Mouse (Mus musculus) heart, postnatal 14 days (tissue): ENCODE measurements around the gene Zfp764. TPM values are rescaled to one million over a fixed set of nuclear protein-coding genes. Genes with fewer than 3 reads are reported as not detected.
"Not testable (repeated sequence)": the region's sequence is repeated elsewhere in the genome, so short reads cannot be mapped to it uniquely, and the experiment has no call there.

ENCODE experiments used
- DNase-seq, 2 experiments: peaks; one replicate each; pipeline ENCODE4 v3.0.0; 2021 to 2022
- intact Hi-C: fragments of 180-260 bp; cut with DNase I; formaldehyde crosslinking; loops from one replicate; pipeline ENCODE4 v1.15.1; 2025
- total RNA-seq, 2 experiments: library from RNA; stranded (reverse); gene quantifications; 2 replicates each; pipeline ENCODE4 v1.2.3; 2021

Zfp764 gene
- total RNA-seq, 2 experiments from 2014 or later, result 3.4 to 4.1 TPM

GRCm38 (mm10) chr7:127392251-127392824, 14.3 kb downstream of the Zfp764 start:
- intact Hi-C loops, result no loop called here
- no peak for DNase-seq

- no peak for DNase-seq
- intact Hi-C loops, result no loop called here
Observed at GRCm38 (mm10) chr7:127391538-127391937, 15.1 kb downstream of the Zfp764 start.

- DNase-seq, result no peak
- intact Hi-C loops, result no loop called here
Observed at GRCm38 (mm10) chr7:127390306-127390705, 16.3 kb downstream of the Zfp764 start.

GRCm38 (mm10) chr7:127388201-127388600, 18.4 kb downstream of the Zfp764 start:
- DNase-seq, intact Hi-C loops: not testable (repeated sequence)

- intact Hi-C loops, result no loop called here
- DNase-seq, result peak; percentile 88 to 94
Observed at GRCm38 (mm10) chr7:127386641-127387392, 19.8 kb downstream of the Zfp764 start, which contains the start of gene 9130019O22Rik. Gene 9130019O22Rik (minus strand): TSS chr7:127387166.

GRCm38 (mm10) chr7:127385560-127385959, 21.1 kb downstream of the Zfp764 start:
- DNase-seq, intact Hi-C loops: not testable (repeated sequence)

- DNase-seq, result no peak
- intact Hi-C loops, result no loop called here
Observed at GRCm38 (mm10) chr7:127378310-127378921, 28.2 kb downstream of the Zfp764 start.

- intact Hi-C loops, result not testable (repeated sequence)
- peak; percentile 91 to 93 for DNase-seq
Observed at GRCm38 (mm10) chr7:127375271-127376245, 31.1 kb downstream of the Zfp764 start, which contains the start of gene Zfp747. Gene Zfp747 (minus strand): TSS chr7:127376050.

- DNase-seq, intact Hi-C loops: not testable (repeated sequence)
Observed at GRCm38 (mm10) chr7:127371870-127372269, 34.8 kb downstream of the Zfp764 start.

GRCm38 (mm10) chr7:127371213-127371612, 35.4 kb downstream of the Zfp764 start:
- no peak for DNase-seq
- intact Hi-C loops, result no loop called here

GRCm38 (mm10) chr7:127366249-127366648, 40.4 kb downstream of the Zfp764 start:
- no peak for DNase-seq
- intact Hi-C loops, result no loop called here

GRCm38 (mm10) chr7:127364166-127364565, 42.5 kb downstream of the Zfp764 start:
- DNase-seq, result peak in 1 of 2 experiments; percentile 9
- intact Hi-C loops, result loop anchor here (5.0 kb wide), 1 partner anchor 223 kb away; the partner anchor contains the start of genes Ccdc189 and Rnf40

GRCm38 (mm10) chr7:127363475-127363921, 43.1 kb downstream of the Zfp764 start:
- intact Hi-C loops, result loop anchor here (2.0 to 5.0 kb wide), 3 partner anchors 43 to 224 kb away; partner anchors contain the start of genes Ccdc189, Rnf40 and Zfp764

GRCm38 (mm10) chr7:127362418-127362817, 44.2 kb downstream of the Zfp764 start:
- intact Hi-C loops, result loop anchor here (2.0 to 5.0 kb wide), 3 partner anchors 44 to 225 kb away; partner anchors contain the start of genes Ccdc189, Rnf40 and Zfp764
- DNase-seq, result peak in 1 of 2 experiments; percentile 40

More at GRCm38 (mm10) chr7:127363475-127363921, 43.1 kb downstream of the Zfp764 start:
- peak in 1 of 2 experiments; percentile 35 for DNase-seq

- no peak for DNase-seq
- intact Hi-C loops, result loop anchor here (5.0 kb wide), 1 partner anchor 226 kb away; the partner anchor contains the start of genes Ccdc189 and Rnf40
Observed at GRCm38 (mm10) chr7:127361449-127361848, 45.2 kb downstream of the Zfp764 start.

GRCm38 (mm10) chr7:127360265-127360664, 46.4 kb downstream of the Zfp764 start:
- no peak for DNase-seq
- intact Hi-C loops, result loop anchor here (5.0 kb wide), 1 partner anchor 227 kb away; the partner anchor contains the start of genes Ccdc189 and Rnf40

- DNase-seq, result no peak
- intact Hi-C loops, result no loop called here
Observed at GRCm38 (mm10) chr7:127358472-127358871, 48.1 kb downstream of the Zfp764 start.

GRCm38 (mm10) chr7:127357871-127358270, 48.8 kb downstream of the Zfp764 start:
- intact Hi-C loops, result no loop called here
- DNase-seq, result no peak

GRCm38 (mm10) chr7:127355796-127356195, 50.8 kb downstream of the Zfp764 start:
- intact Hi-C loops, result no loop called here
- DNase-seq, result no peak
